Mouse (Mus musculus) left cerebral cortex, postnatal 25 days (tissue): ENCODE data around the gene Dkk3. TPM values are rescaled to one million over a fixed set of nuclear protein-coding genes. Genes with fewer than 3 reads are reported as not detected.
"Not testable (repeated sequence)": the region's sequence is repeated elsewhere in the genome, so short reads cannot be mapped to it uniquely, and the experiment has no call there.

Experiments used
- DNase-seq, 2 experiments: peaks; one replicate each; pipeline ENCODE4 v3.0.0; 2022; ENCODE audit warnings: low spot score in 2 of 2, mixed read lengths in 1 of 2
- intact Hi-C: fragments of 180-260 bp; cut with DNase I; formaldehyde crosslinking; loops from one replicate; pipeline ENCODE4 v1.15.1; 2025
- total RNA-seq, 2 experiments: library from RNA; stranded (reverse); gene quantifications; 2 replicates each; pipeline ENCODE4 v1.2.3; 2021

Gene Dkk3
- total RNA-seq, 2 experiments from 2014 or later: 117 to 160 TPM

DNA sequence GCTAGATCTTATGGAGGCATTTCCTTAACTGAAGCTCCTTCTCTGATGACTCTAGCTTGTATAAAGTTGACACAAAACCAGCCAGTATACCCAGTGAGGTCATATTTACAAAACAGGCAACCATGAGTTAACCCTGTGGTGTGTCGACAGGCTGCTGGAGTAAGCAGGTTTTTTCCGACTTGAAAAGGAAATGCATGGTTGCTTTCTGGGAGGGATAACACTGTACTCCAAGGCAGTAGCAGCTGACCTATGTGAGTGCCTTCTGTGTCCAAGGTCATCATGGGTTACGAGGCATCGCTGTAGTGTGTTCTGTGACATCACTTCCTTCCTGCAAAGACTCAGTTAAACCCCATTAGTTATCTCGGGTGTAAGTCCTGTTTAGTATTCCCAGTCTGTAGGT is 55.9 kb downstream of the Dkk3 start:
- no peak for DNase-seq
- intact Hi-C loops: no loop called here

DNA sequence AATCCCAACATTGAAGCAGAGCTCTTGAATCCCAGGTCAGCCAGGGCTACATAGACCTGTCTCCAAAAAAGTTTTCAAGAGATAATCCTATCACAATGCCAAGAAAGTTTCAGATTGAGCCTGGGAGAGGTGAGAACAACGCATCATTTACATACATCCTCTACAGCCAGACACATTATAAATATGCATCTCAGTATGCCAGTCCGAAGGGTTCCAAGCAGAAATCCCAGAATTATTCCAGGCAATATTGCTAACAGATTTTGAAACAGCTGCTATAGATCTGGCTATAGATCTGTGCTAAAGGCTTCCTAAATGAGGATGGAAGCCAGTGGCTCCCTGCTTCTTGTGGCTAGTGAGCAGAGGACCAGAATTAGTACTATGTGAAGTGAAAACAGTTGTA is 58.0 kb downstream of the Dkk3 start:
- peak in 1 of 2 experiments; percentile 64 for DNase-seq
- intact Hi-C loops: no loop called here

DNA sequence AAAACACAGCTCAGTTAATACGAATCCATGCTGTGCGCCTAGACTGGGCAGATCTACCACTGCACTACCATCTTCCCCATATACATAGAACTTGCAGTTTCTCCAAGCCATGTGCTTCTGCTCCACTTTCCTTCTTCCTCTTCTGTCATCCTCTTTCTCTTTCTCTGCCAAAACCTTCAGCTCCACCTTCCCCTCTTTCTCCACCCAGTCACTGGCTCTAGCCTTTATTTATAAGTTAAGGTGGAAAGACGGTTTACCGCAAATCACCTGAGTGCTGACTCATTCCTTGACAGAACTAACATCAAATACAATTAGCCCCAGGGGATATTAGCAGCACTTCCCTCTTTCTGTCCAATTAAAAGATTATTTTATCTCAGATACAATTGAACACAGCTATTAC is 63.9 kb downstream of the Dkk3 start:
- intact Hi-C loops, DNase-seq: not testable (repeated sequence)

GRCm38 (mm10) chr7:112086186-112086585 is 72.7 kb downstream of the Dkk3 start:
- intact Hi-C loops: loop anchor here (5.0 kb wide), 1 partner anchor 281 kb away; no protein-coding TSS in a partner anchor
- DNase-seq: no peak

DNA sequence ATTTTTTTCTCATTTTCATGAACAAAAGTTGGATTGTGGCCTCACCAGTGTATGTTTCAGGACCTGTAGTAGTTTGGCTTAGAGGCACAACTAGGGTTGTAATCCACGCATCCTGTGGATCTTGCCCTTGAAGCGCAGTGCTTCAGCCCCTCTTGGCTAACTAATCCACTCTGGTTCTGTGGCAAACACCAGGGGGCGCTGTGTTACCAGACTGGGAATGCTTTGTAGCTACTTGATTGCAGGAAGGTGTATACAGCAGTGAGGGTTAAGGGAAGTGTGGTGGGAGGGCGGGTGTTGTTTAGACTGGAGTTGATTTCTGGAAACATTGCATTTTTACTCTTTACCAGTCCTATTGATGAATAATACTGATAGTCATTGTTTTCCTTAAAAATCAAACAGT is 73.8 kb downstream of the Dkk3 start:
- intact Hi-C loops: loop anchor here (1.0 to 5.0 kb wide), 2 partner anchors 95 to 282 kb away; no protein-coding TSS in a partner anchor
- peak; percentile 80 to 88 for DNase-seq

DNA sequence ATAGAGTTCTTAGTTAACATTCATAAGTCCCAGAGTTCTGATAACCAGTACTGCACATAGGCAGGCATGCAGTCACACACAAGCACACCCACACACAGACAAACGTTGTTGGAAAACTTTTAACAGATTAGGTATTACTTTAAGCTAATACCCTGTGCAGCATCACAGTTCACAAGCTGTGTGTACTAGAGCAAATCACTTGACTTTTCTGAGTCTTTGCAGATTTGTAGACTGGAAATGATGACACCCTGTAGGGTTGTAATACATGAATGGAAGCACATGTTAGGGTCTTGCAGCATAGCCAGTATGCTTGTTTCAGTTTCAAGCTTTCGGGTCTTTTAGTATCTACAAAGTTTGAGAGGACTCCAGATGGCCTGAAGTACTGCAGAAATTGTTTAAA is 74.6 kb downstream of the Dkk3 start:
- DNase-seq: no peak
- intact Hi-C loops: no loop called here

GRCm38 (mm10) chr7:112082636-112083035 is 76.2 kb downstream of the Dkk3 start:
- intact Hi-C loops: no loop called here

GRCm38 (mm10) chr7:112074868-112075267 is 84.0 kb downstream of the Dkk3 start:
- DNase-seq: no peak
- intact Hi-C loops: no loop called here

More at GRCm38 (mm10) chr7:112082636-112083035, 76.2 kb downstream of the Dkk3 start:
- no peak for DNase-seq

Other genes with a start within 250 kb of the Dkk3 start
- 10 to 100 TPM; 61.9 to 67.0 TPM for gene Usp47, start 135.6 kb downstream of the Dkk3 start, total RNA-seq
- 100 to 1,000 TPM; 610 to 744 TPM for gene Mical2, start 66.8 kb upstream of the Dkk3 start, total RNA-seq